Mouse (Mus musculus): ENCODE measurements around the gene Hrasls5. TPM values are rescaled to one million over a fixed set of nuclear protein-coding genes. Genes with fewer than 3 reads are reported as not detected.

Gene Hrasls5
- not detected for polyA plus RNA-seq (2015; fragmentation: Illumina TruSeq; extraction: RNeasy Lipid Tissue Mini Kit (QIAGEN cat#74804); ENCODE audit: low read depth, low replicate concordance)

DNA sequence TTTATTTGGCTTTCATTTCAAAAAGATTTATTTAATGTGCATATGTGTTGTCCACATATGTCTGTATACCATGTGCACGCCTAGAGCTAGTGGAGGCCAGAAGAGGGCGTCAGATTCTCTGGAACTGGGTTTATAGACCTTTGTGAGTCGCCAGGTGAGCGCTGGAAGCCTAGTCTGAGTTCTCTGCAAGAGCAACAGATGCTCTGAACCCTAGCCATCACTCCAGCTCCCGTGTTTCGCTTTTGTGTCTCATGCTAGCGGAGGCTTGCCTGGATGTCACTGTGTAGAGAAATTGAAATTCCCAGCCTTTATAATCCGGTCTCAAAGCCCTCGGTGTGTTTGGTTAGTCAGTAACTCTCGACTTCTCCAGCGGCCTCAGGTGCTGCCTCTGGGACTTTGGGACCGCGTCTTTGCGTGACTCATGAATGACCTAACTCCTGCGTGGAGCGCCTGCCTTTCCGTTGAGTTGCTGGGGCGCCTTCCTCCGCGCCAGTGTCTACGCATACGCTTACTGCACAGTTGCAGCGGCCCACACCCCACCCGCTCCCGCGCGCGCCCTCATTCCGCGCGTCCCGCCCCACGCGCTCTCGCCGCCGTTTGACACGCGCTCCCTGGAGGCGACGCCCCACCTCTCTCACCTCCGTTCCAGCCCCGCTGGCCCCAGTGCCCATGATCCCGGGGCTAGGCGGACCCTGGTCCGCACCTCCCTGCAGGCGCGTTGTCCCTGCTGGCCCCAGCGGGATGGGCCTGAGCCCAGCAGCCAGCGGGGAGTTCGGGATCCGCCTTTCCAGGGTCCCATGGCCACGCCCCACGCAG lies at the start of gene Hrasls5:
Hrasls5 (plus strand) TSS at position 600 of the 816 bp plus-strand sequence.

DNA sequence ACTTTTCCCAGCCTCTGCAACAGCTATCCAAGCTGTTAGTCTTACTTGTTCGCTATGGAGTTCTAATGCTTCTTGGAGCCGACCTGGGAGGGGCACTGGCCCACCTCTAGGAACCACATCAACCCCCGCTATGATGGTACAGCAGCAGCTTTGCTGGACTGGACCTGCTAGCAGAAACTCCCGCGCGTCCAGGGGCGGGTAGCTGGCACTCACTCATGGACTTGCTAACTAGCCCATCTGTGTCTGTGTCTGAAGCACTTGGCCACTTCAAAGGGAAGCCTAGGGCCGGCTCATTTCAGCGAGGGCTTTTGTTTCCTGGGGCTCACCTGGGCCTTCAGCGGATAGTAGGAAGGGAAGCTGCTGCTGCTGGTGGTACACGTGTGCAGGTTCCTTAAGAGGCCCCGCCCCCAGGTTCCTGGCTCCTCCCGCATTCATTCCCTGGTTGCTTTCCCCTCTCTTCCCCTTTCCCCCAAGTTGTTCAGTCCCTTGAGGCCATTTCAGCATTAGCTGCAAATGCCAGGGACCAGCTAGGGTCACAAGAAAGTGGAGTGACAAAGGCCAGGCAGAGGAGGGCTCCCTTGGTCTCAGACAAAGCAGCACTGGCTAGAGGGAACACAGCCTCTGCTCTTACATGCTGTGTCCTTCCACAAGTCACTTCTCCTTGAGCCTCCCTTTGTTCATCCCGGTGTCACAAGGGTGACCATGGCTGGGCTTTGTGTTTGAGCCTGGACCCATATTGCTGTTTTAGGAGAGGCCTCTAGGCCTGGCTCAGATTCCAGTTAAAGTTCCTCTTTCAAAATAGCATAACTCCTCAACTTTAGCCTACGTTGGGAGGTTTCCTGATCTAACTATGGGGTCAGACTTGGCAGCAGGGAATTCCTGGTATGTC lies 5.3 kb upstream of the Hrasls5 start, which contains the start of gene Lgals12:
Lgals12 (minus strand) TSS at position 393 of the 889 bp plus-strand sequence.

Other genes starting within 250 kb of the Hrasls5 start
- gene Spindoc, start 229.5 kb upstream of the Hrasls5 start, polyA plus RNA-seq (2015; fragmentation: Illumina TruSeq; extraction: RNeasy Lipid Tissue Mini Kit (QIAGEN cat#74804); ENCODE audit: low read depth, low replicate concordance) = 20.1 TPM
- 18.2 TPM for gene 2700081O15Rik, start 194.9 kb upstream of the Hrasls5 start, polyA plus RNA-seq (2015; fragmentation: Illumina TruSeq; extraction: RNeasy Lipid Tissue Mini Kit (QIAGEN cat#74804); ENCODE audit: low read depth, low replicate concordance)
- 871 TPM for gene Rtn3, start 129.3 kb upstream of the Hrasls5 start, polyA plus RNA-seq (2015; fragmentation: Illumina TruSeq; extraction: RNeasy Lipid Tissue Mini Kit (QIAGEN cat#74804); ENCODE audit: low read depth, low replicate concordance)
- 20.2 TPM for gene Atl3, start 118.5 kb upstream of the Hrasls5 start, polyA plus RNA-seq (2015; fragmentation: Illumina TruSeq; extraction: RNeasy Lipid Tissue Mini Kit (QIAGEN cat#74804); ENCODE audit: low read depth, low replicate concordance)
- 53.6 TPM for gene Pla2g16, start 55.1 kb upstream of the Hrasls5 start, polyA plus RNA-seq (2015; fragmentation: Illumina TruSeq; extraction: RNeasy Lipid Tissue Mini Kit (QIAGEN cat#74804); ENCODE audit: low read depth, low replicate concordance)
- gene Lgals12, start 5.3 kb upstream of the Hrasls5 start, polyA plus RNA-seq (2015; fragmentation: Illumina TruSeq; extraction: RNeasy Lipid Tissue Mini Kit (QIAGEN cat#74804); ENCODE audit: low read depth, low replicate concordance) = not detected
- gene Slc22a19, start 98.8 kb downstream of the Hrasls5 start, polyA plus RNA-seq (2015; fragmentation: Illumina TruSeq; extraction: RNeasy Lipid Tissue Mini Kit (QIAGEN cat#74804); ENCODE audit: low read depth, low replicate concordance) = not detected
- gene Slc22a26, start 190.1 kb downstream of the Hrasls5 start, polyA plus RNA-seq (2015; fragmentation: Illumina TruSeq; extraction: RNeasy Lipid Tissue Mini Kit (QIAGEN cat#74804); ENCODE audit: low read depth, low replicate concordance) = not detected